Mouse (Mus musculus): ENCODE measurements at regions not wholly inside any gene's neighbourhood (a gene's known extent, or its start where the extent isn't known, plus 50 kb on each side); places are given as distances from the start of the nearest gene placed in this dataset.

- DNase-seq: no peak
These were observed 684.8 kb upstream of the Vstm2a start for GRCm38 (mm10) chr11:15572716-15573115.

DNA sequence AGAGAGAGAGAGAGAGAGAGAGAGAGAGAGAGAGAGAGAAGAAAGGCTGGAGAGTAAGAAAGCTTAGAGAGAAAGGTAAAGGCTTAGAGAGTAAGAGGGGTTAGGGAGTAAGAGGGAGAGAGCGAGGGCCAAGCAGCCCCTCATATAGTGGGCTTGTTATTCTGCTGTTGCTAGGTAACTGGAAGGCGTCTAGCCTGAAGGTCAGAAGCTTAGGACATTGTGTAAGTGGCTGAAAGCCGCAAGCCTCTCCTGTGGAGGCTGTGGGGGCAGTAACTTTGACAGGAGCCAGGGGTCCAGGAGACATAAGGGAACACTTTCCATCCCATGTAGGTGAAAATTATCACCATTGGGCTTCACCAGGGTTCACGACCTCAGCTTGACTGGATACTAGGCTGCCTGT, 637.6 kb upstream of the Vstm2a start:
- no peak for DNase-seq

DNA sequence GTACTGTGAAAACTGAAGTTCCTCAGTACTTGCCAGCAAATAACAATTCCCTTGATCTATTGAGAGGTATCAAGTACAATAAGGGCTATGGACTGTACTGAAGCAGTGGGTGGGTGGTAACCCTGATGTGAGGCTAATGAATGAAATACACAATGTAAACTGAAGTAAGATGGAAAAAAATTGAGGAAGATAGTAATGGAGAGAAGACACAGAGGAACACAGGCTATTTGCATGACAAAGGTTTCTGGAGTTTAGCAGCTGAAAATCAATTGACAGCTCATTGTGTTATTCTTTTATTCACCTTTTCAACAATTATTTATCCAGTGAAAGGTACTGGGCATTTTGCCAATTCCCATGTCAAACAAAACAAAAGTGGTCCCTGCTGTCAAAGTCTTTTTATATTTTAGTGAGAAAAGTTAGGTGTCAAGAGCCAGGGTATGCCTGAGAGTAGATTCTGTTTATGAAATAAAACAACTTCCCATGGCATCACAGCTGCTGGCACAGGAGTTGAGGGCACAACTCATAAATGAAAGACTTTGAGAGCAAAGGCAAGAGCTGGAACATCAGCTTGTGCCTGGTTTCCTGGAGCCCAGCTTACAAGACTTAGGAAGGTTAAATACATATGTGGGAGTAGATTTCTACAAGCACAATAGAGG, 608.4 kb upstream of the Vstm2a start:
- DNase-seq: no peak

DNA sequence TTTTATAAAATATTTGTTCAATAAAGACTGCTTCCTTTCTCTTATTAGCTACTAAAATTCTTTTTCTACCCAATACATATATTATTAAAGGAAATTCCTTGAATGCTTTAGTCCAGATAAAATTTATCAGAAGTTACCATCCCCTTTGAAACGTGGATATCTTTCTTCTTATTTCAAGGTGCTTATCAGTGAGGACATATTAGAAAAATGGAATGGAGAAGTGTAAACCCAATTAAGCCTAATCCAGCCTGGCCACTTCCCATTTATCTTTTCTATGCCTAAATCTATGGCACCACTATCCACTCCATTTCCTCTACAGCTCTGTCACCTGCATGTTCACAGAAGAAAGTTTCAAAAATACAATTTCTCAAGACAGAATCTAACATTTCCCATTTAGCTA, 568.5 kb upstream of the Vstm2a start:
- no peak for DNase-seq

DNA sequence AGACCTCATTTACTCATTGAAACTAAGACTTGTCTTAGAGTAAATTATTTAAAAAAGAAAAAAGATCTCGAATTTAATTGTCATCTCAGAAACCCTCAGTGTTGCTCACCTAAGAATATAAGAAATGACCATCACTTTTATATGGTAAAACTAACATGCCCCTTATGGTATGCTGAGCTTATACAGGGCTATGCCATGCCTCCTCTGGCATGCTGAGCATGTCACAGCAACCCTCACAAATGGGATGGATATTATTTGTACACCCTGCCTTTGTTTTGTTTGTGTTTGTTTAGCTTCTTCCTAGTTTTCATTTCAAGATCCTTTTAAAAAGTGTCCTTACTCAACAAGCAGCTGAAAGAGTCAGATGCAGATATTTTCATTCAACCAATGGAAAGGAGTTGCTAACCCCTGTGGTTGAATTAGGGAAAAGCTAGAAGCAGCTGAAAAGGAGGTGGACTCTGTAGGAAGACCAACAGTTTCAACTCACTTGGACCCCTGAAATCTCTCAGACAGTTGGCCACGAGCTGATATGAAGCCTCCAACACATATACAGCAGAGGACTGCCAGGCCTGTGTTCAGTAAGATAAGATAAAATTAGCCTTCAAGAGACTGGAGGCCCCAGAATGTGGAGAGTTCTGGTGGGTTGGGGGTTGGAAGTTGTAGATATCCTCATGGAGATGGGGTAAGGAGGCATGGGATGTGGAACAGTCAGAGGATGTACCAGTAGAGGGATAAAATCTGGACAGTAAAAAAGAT, 559.3 kb upstream of the Vstm2a start:
- no peak for DNase-seq

DNA sequence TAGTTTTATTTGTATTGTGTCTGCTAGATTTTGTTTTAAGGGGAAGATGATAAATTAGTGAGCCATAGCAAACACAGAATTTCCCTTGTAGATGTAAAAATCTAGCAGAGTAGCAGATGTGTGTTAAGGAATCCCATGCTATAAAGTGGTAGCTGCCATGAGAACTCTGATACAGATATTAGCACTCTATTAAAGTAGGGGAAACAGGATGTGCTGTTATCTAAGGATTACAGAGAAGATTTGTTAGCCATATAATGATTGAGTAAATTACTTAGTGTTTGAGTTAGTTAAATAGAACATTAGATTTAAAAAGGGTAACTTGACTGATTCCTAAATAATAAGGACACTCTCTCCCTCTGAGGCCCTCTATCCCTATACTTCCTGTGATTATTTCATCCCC, 541.5 kb upstream of the Vstm2a start:
- DNase-seq: no peak

- no peak for DNase-seq
These were observed 540.0 kb upstream of the Vstm2a start for GRCm38 (mm10) chr11:15717536-15717935.

- no peak for DNase-seq
These were observed 519.9 kb upstream of the Vstm2a start for GRCm38 (mm10) chr11:15737621-15738020.

GRCm38 (mm10) chr11:15756006-15756405, 501.5 kb upstream of the Vstm2a start:
- DNase-seq: no peak

GRCm38 (mm10) chr11:15769651-15770617, 487.6 kb upstream of the Vstm2a start:
- peak; percentile 3 for DNase-seq
